ENCODE assay signal across 16 mouse cellular contexts in the genomic region with DNA sequence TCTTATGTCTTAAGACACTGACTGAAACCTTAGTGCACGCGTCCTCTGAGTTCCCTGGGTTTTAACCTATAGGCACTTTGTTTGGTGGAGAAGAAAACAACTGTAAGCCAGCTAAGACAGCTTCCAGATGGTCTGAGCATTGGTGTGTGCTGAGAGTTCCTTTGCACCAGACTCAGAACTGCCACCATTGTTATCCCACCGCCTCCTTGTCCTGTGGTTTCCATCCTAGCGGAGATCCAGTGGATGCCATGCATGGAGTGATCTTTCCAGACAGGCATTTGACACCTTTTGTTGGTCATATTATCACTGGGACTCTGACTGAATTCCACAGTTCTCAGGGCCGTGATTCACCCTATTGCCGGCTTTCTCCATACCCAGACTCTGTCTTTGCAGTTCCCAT.
"Had no signal": no experiment of that assay in that cellular context is flagged by ENCODE, and none has a peak within 500 bp of the region (broad histone marks: within the 10 kb centered on the region; RNA-seq: fewer than 3 reads in every experiment).

No protein-coding gene starts in this region.

- DNase-seq: heart, postnatal 10 days; heart, postnatal 14 days; heart, postnatal 36 days; heart, postnatal 4 days; kidney, adult 11 months; kidney, adult 18-20 months; kidney, adult 2 months; kidney, adult 8-10 months; kidney, adult 9 months; kidney, postnatal 10 days; kidney, postnatal 14 days; kidney, postnatal 25 days; kidney, postnatal 36 days; kidney, postnatal 4 days; layer of hippocampus, adult 9-11 months; layer of hippocampus, postnatal 36 days had no signal
